Mouse (Mus musculus) heart, postnatal 0 days (tissue): ENCODE data around the gene Esr1.

Experiments used
- CTCF ChIP-seq: IDR thresholded peaks from 2 replicates; pipeline ENCODE4 v1.5.1; 2016; ENCODE audit warnings: antibody characterized with exemption, control low read depth, low read depth
- EP300 ChIP-seq: IDR thresholded peaks from 2 replicates; pipeline ENCODE4 v1.6.1; 2016; ENCODE audit warnings: antibody characterized with exemption, low read depth

DNA sequence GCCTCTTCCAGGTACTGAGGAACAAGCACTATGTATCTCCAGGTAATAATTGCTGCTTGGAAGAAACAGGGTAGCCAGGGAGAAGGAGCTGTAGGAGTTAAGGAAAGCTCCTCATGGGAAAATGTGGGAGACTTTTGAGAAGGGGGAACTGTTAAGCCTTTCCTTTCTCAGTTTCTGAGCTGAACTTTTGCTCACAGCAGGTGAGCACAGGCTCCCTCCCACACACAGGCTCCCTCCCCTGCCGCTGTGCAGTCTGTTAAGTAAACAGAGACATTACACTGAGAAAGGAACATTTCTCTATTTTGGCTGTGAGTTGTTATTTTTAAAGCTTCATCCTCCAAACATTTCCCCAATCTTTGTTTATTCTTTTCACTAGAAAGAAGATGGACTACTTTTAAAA lies 354.4 kb downstream of the Esr1 start:
- TF ChIP-seq CTCF, result no peak
- no peak for TF ChIP-seq EP300
